Comparison of ENCODE assay signal across 24 mouse cellular contexts in the genomic region with DNA sequence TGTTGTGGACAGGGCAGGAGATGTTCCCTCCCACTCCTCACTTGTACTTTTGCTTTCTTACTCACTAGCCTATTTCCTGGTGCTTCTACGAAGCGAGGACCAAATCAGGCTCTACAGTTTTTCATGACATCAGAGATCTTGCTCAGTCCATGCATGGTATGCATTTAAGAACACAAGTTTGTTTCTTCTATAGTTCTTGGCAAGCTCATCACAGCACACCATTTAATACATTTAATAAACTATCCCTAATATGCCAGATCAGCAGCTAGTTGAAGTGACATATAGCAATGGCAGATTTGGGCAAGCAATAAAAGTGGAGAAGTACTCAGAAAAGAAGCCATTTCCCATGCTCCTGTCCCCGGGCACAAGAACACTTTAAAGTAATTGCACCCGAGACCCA.
"Had no signal": no experiment of that assay in that cellular context is flagged by ENCODE, and none has a peak within 500 bp of the region (broad histone marks: within the 10 kb centered on the region; RNA-seq: fewer than 3 reads in every experiment).

No protein-coding gene starts in this region.

- H3K4me2 ChIP-seq: heart, embryonic 11.5 days; hindbrain, embryonic 12.5 days; hindbrain, embryonic 14.5 days; intestine, embryonic 15.5 days; limb, embryonic 13.5 days; limb, embryonic 15.5 days had no signal

- H3K4me1 ChIP-seq: hindbrain, embryonic 10.5 days; hindbrain, embryonic 12.5 days; intestine, embryonic 15.5 days; limb, embryonic 13.5 days; limb, embryonic 15.5 days had no signal

- DNase-seq: gastrocnemius, adult 2 months; gastrocnemius, postnatal 10 days; gastrocnemius, postnatal 25 days; heart, adult 18-20 months; heart, postnatal 10 days; heart, postnatal 4 days; kidney, adult 18-20 months; kidney, adult 8-10 months; kidney, postnatal 10 days; kidney, postnatal 25 days; kidney, postnatal 4 days; left cerebral cortex, postnatal 4 days had no signal

- H3K36me3 ChIP-seq: hindbrain, embryonic 10.5 days; hindbrain, embryonic 12.5 days; intestine, embryonic 15.5 days; limb, embryonic 13.5 days; limb, embryonic 15.5 days had no signal

- H3K4me3 ChIP-seq: gastrocnemius, adult 2 months; hindbrain, embryonic 10.5 days; hindbrain, embryonic 12.5 days; intestine, embryonic 15.5 days; layer of hippocampus, adult 2 months; left cerebral cortex, adult 2 months; limb, embryonic 13.5 days; limb, embryonic 15.5 days had no signal

- H3K27ac ChIP-seq: gastrocnemius, adult 2 months; hindbrain, embryonic 10.5 days; hindbrain, embryonic 12.5 days; hindbrain, embryonic 14.5 days; intestine, embryonic 15.5 days; layer of hippocampus, adult 2 months; left cerebral cortex, adult 2 months; limb, embryonic 13.5 days; limb, embryonic 15.5 days had no signal

- H3K9ac ChIP-seq: hindbrain, embryonic 12.5 days; hindbrain, embryonic 14.5 days; intestine, embryonic 15.5 days; limb, embryonic 13.5 days; limb, embryonic 15.5 days had no signal

- H3K9me3 ChIP-seq: hindbrain, embryonic 10.5 days; hindbrain, embryonic 12.5 days; intestine, embryonic 15.5 days; limb, embryonic 13.5 days; limb, embryonic 15.5 days had no signal

- ATAC-seq: hindbrain, embryonic 16.5 days; inflammation-experienced regulatory T-cells, adult 6 months; intestine, embryonic 15.5 days; intestine, postnatal 0 days had no signal

- H3K27me3 ChIP-seq: hindbrain, embryonic 12.5 days; intestine, embryonic 15.5 days; limb, embryonic 13.5 days; limb, embryonic 15.5 days had no signal
